Mouse (Mus musculus) adrenal gland, postnatal 4 days (tissue): Measurements from ENCODE around the gene Baz1a. TPM values are rescaled to one million over a fixed set of nuclear protein-coding genes. Genes with fewer than 3 reads are reported as not detected.
"Not testable (repeated sequence)": the region's sequence is repeated elsewhere in the genome, so short reads cannot be mapped to it uniquely, and the experiment has no call there.

Source experiments
- DNase-seq, 2 experiments: peaks; one replicate each; pipeline ENCODE4 v3.0.0; 2021 to 2022; ENCODE audit warnings: low spot score in 2 of 2, mixed read lengths in 2 of 2
- total RNA-seq, 2 experiments: library from RNA; stranded (reverse); gene quantifications; 2 replicates each; pipeline ENCODE4 v1.2.3; 2021

Baz1a gene
- total RNA-seq, 2 experiments from 2014 or later, result 16.4 to 21.4 TPM

- no peak for DNase-seq
These were observed 31.0 kb downstream of the Baz1a start for GRCm38 (mm10) chr12:54982935-54983715.

DNA sequence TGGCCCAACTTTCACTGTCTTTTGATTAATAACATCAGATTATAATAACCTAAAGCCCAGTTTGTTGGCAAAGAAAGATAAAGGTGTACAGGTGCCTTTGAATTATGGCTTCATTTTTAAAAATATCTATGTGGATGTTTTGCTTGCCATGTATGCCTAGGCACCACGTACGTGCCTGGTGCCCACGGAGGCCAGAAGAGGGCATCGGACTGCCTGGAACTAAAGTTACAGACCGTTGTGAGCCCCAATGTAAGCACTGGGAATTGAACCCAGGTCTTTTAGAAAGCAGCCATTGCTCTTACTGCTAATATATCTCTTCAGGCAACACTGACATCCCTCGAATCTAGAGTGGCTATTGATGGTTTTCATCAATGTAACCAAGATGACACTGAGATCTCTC, 32.2 kb downstream of the Baz1a start:
- no peak for DNase-seq

GRCm38 (mm10) chr12:54980939-54981338, 33.2 kb downstream of the Baz1a start:
- DNase-seq, result no peak

- DNase-seq, result no peak
These were observed 33.6 kb downstream of the Baz1a start for GRCm38 (mm10) chr12:54980532-54980931.

DNA sequence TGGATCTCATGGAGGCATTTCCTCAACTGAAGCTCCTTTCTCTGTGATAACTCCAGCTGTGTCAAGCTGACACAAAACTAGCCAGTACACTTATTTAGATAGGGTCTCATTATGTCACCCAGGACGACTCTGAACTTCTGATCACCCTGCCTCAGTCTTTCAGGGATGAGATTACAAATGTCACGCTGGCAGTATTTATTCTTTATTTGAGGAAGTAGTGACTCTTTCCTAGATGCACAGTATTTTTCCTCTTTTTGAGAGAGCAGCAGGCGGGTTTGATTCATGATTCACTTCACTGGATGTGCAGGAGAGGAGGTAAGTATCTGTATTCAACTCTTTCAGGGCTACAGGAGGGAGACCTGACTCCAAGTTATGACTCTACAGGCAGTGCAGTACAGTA, 45.1 kb downstream of the Baz1a start:
- no peak for DNase-seq

GRCm38 (mm10) chr12:54965532-54966160, 48.5 kb downstream of the Baz1a start:
- no peak for DNase-seq

- DNase-seq, result no peak
These were observed 54.6 kb downstream of the Baz1a start for GRCm38 (mm10) chr12:54959569-54959968.

DNA sequence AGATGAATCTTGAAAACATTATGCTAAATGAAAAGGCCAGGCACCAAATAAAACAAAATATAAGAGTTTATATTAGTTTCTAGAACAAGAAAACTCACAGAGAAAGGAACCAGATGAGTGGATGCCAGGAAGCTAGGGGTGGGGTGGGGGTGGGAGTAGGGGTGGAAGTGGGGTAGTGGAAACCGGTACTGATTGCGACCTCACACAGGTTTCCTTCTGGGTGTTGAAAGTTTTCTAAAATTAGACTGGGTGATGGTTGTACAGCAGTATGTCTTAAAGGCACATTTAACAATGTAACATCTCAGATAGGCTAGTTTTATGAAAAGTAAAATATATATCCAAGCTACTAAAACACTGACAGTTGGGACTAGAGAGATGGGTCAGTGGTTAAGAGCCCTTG, 57.2 kb downstream of the Baz1a start:
- DNase-seq, result no peak

- no peak for DNase-seq
These were observed 57.7 kb downstream of the Baz1a start for GRCm38 (mm10) chr12:54956457-54956856.

- DNase-seq, result no peak
These were observed 68.0 kb downstream of the Baz1a start for GRCm38 (mm10) chr12:54946116-54946515.

DNA sequence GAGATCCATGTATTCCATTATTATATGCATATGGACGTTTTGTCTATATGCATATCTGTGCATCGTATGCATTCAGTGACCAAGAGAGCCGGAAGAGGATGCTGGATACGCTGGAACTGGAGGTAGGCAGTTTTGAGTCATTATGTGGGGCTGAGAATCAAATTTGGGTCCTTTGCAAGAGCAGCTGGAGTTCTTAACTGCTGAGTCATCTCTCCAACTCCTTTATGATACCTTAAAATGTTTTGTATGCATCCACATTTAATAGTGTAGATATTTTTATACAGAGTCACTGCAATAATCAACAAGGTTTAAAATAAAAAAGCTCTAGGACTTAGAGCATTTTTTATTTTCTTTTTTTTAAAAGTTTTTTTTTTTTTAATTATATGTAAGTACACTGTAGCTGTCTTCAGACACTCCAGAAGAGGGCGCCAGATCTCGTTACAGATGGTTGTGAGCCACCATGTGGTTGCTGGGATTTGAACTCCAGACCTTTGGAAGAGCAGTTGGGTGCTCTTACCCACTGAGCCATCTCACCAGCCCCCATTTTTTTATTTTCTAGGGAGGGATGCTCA, 71.5 kb downstream of the Baz1a start:
- DNase-seq, result not testable (repeated sequence)

DNA sequence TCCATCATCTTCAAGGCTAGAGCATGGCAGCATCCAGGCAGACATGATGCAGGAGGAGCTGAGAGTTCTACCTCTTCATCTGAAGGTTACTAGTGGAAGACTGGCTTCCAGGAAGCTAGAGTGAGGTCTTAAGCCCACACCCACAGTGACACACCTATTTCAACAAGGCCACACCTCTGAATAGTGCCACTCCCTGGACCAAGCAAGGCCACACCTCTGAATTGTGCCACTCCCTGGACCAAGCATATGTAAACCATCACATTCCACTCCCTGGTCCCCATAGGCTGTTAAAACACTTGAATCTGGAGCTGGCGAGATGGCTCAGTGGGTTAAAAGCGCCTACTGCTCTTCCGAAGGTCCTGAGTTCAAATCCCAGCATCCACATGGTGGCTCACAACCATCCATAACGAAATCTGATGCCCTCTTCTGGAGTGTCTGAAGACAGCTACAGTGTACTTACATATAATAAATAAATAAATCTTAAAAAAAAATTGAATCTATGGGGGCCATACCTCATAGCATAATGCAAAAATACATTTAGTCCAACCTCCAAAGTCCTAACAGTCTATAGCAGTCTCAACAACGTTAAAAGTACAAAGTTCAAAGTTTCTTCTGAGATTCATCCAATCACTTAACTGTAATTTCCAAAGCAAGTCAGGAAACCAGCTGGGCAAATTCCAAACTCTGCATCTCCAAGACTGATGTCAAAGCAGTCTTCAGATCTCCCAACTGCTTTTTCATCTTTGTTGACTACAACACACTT, 76.4 kb downstream of the Baz1a start:
- not testable (repeated sequence) for DNase-seq

GRCm38 (mm10) chr12:54910387-54910786, 103.8 kb downstream of the Baz1a start:
- DNase-seq, result no peak

- not testable (repeated sequence) for DNase-seq
These were observed 121.6 kb downstream of the Baz1a start for GRCm38 (mm10) chr12:54892559-54892958.

- DNase-seq, result no peak
These were observed 123.7 kb downstream of the Baz1a start for GRCm38 (mm10) chr12:54890426-54890825.

DNA sequence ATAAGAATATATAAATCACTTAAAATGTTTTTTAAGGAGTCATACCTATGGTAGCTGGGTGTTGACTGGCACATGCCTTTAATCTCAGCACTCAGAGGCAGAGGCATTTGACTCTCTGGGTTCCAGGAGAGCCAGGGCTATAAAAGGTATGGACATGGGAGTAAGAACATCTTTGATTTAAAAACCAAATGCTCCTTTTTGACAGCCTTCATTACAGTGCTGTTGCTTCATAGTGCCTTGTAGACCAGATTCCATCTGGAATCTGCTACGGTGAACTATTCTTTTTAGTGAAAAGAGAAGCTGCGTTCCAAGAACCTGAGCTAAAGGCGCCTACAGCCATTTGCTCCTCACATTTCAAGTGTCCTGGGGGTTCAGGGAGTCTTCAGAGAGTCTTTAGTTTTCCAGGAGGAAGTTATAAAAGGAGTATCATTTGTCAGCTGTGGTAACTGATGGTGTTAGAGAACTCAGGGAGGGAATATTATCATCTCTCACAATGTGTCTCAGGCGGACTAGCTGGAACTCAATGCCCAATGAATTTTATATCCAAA, 126.5 kb downstream of the Baz1a start:
- no peak for DNase-seq

DNA sequence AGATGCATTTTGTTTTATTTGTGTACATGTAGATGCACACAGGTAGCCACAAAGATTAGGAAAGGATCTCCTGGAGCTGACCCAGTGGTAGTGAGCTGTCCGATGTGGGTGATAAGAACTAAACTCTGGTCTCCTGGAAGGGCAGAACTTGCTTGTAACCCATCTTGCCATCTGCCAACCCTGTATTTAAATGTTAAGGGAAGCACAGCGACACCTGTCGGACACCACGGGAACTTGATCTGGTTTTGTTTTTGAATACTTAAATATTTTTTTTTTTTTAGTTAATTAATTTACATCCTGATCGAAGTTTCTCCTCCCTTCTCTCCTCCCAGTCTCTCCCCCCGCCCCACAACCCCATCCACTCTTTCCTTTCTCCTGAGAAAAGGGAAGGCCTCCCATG, 134.5 kb downstream of the Baz1a start:
- peak in 1 of 2 experiments; percentile 29 for DNase-seq

- DNase-seq, result no peak
These were observed 134.9 kb downstream of the Baz1a start for GRCm38 (mm10) chr12:54879211-54879610.

DNA sequence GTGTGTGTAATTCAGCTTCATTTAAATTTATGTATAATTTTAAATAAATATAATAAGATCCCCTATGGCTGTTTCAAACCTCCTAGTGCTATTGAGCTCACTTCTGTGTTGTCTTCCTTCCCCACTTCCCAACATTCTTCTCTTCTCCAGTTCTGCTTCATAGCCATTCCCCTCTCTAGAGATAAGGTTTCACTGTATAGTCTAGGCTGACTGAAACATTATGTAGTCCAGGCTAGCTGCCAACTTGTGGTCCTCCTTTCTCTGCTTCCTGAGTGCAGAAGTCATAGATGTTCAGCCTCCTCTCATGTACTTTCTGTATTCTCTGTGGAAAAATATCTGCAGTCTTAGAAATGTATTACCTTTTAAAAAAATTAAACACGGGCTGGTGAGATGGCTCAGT, 136.3 kb downstream of the Baz1a start:
- no peak for DNase-seq

GRCm38 (mm10) chr12:54876879-54877278, 137.3 kb downstream of the Baz1a start:
- no peak for DNase-seq

GRCm38 (mm10) chr12:54874711-54875110, 139.4 kb downstream of the Baz1a start:
- no peak for DNase-seq
